Mouse (Mus musculus) adrenal gland, postnatal 10 days (tissue): Measurements from ENCODE around the gene Slc22a20. TPM values are rescaled to one million over a fixed set of nuclear protein-coding genes. Genes with fewer than 3 reads are reported as not detected.

Source experiments
- DNase-seq: peaks from one replicate; pipeline ENCODE4 v3.0.0; 2021; ENCODE audit warnings: mixed read lengths
- long read RNA-seq, 2 experiments: library from polyadenylated mRNA; stranded (forward); transcript quantifications; one replicate each; pipeline ENCODE4 v2.0.0; 2021
- total RNA-seq, 2 experiments: library from RNA; stranded (reverse); gene quantifications; 2 replicates each; pipeline ENCODE4 v1.2.3; 2021

Gene Slc22a20
- not detected for total RNA-seq
- long read RNA-seq, experiment 1 = 0 reads
- long read RNA-seq, experiment 2 = 0 reads

- no peak for DNase-seq
These were observed at the start of gene Slc22a20 for GRCm38 (mm10) chr19:5986043-5986442. Gene Slc22a20, minus strand, starts transcription at chr19:5986143.

- no peak for DNase-seq
These were observed 44.8 kb upstream of the Slc22a20 start for GRCm38 (mm10) chr19:6030520-6031280.

- no peak for DNase-seq
These were observed 43.5 kb upstream of the Slc22a20 start for GRCm38 (mm10) chr19:6029426-6029825.

- no peak for DNase-seq
These were observed 43.0 kb upstream of the Slc22a20 start for GRCm38 (mm10) chr19:6028991-6029390.

- peak; percentile 63 for DNase-seq
These were observed 38.0 kb upstream of the Slc22a20 start for GRCm38 (mm10) chr19:6023930-6024329.

- no peak for DNase-seq
These were observed 37.1 kb upstream of the Slc22a20 start for GRCm38 (mm10) chr19:6023059-6023458.

- DNase-seq = no peak
These were observed 34.3 kb upstream of the Slc22a20 start for GRCm38 (mm10) chr19:6020276-6020675.

GRCm38 (mm10) chr19:6018142-6019089, 32.5 kb upstream of the Slc22a20 start:
- DNase-seq = peak; percentile 93

GRCm38 (mm10) chr19:6016532-6016931, 30.6 kb upstream of the Slc22a20 start:
- DNase-seq = no peak

- DNase-seq = peak; percentile 81
These were observed 29.8 kb upstream of the Slc22a20 start, which contains the start of gene Capn1 for GRCm38 (mm10) chr19:6015511-6016315. Gene Capn1, minus strand, starts transcription at chr19:6015897.

- peak; percentile 64 for DNase-seq
These were observed 29.1 kb upstream of the Slc22a20 start for GRCm38 (mm10) chr19:6014991-6015510.

GRCm38 (mm10) chr19:6013691-6014090, 27.7 kb upstream of the Slc22a20 start:
- no peak for DNase-seq

GRCm38 (mm10) chr19:6009137-6009536, 23.2 kb upstream of the Slc22a20 start:
- DNase-seq = no peak

- DNase-seq = no peak
These were observed 21.1 kb upstream of the Slc22a20 start for GRCm38 (mm10) chr19:6007013-6007412.

GRCm38 (mm10) chr19:6005541-6005940, 19.6 kb upstream of the Slc22a20 start:
- DNase-seq = no peak

- no peak for DNase-seq
These were observed 14.0 kb upstream of the Slc22a20 start for GRCm38 (mm10) chr19:5999969-6000368.

GRCm38 (mm10) chr19:5998180-5998579, 12.2 kb upstream of the Slc22a20 start:
- no peak for DNase-seq

- no peak for DNase-seq
These were observed 8.8 kb upstream of the Slc22a20 start for GRCm38 (mm10) chr19:5994711-5995110.

GRCm38 (mm10) chr19:5992012-5992411, 6.1 kb upstream of the Slc22a20 start:
- DNase-seq = no peak

GRCm38 (mm10) chr19:5991467-5991866, 5.5 kb upstream of the Slc22a20 start:
- no peak for DNase-seq

GRCm38 (mm10) chr19:5990921-5991320, 5.0 kb upstream of the Slc22a20 start:
- no peak for DNase-seq

- no peak for DNase-seq
These were observed 4.1 kb upstream of the Slc22a20 start for GRCm38 (mm10) chr19:5990033-5990432.
